Mouse (Mus musculus) cortical plate, adult 2 months (tissue): ENCODE results near the gene Aacs. TPM values are rescaled to one million over a fixed set of nuclear protein-coding genes. Genes with fewer than 3 reads are reported as not detected.

Experiments
- H3K27ac ChIP-seq: fragments of 200-500 bp; 2 replicates; pipeline ENCODE4 v1.5.1; 2012; ENCODE audit warnings: low read length, control low read depth, inconsistent platforms; ENCODE audit not compliant: insufficient read depth
- H3K4me1 ChIP-seq: fragments of 200-500 bp; 2 replicates; pipeline ENCODE4 v1.6.1; 2011; ENCODE audit warnings: low read length; ENCODE audit not compliant: control insufficient read depth, insufficient read depth
- H3K4me3 ChIP-seq: fragments of 200-500 bp; 2 replicates; pipeline ENCODE4 v1.5.1; 2011; ENCODE audit warnings: mild to moderate bottlenecking, low read length, control low read depth; ENCODE audit not compliant: insufficient read depth
- CTCF ChIP-seq: fragments of 200-500 bp; IDR thresholded peaks from 2 replicates; pipeline ENCODE4 v1.5.1; 2011; ENCODE audit warnings: mild to moderate bottlenecking, control low read depth, low read length; ENCODE audit not compliant: insufficient read depth; ENCODE audit errors: extremely low read depth
- POLR2A ChIP-seq: fragments of 200-500 bp; IDR thresholded peaks from 2 replicates; pipeline ENCODE4 v1.6.1; 2011; ENCODE audit warnings: mild to moderate bottlenecking, low read length, control low read depth; ENCODE audit not compliant: insufficient read depth; ENCODE audit errors: extremely low read depth
- polyA plus RNA-seq: library from polyadenylated mRNA; depleted of rRNA; stranded (reverse); fragments of >200 nt; gene quantifications from 2 replicates; pipeline ENCODE4 v1.2.3, GENCODE M21; 2012

The Aacs gene
- polyA plus RNA-seq, 1 experiment = 51.8 TPM

GRCm38 (mm10) chr5:125532545-125533224, 57.1 kb downstream of the Aacs start:
- H3K4me3 ChIP-seq = peak overlapping the region; percentile 77
- TF ChIP-seq CTCF = no peak
- TF ChIP-seq POLR2A = no peak
- peaks cover 2% of the 10 kb centered on the region; the same call in 1 of the 2 replicates for H3K4me1 ChIP-seq
- H3K27ac ChIP-seq = peak overlapping the region; percentile 98

GRCm38 (mm10) chr5:125533225-125533900, 57.7 kb downstream of the Aacs start:
- TF ChIP-seq POLR2A (peak; percentile 63), CTCF (no peak)
- Histone ChIP-seq H3K27ac (peak overlapping the region; percentile 98), H3K4me1 (peaks cover 2% of the 10 kb centered on the region; the same call in 1 of the 2 replicates), H3K4me3 (peak overlapping the region; percentile 77)

GRCm38 (mm10) chr5:125534168-125534610, 58.6 kb downstream of the Aacs start:
- Histone ChIP-seq H3K27ac (peak overlapping the region; percentile 98), H3K4me3 (peak overlapping the region; percentile 77), H3K4me1 (peaks cover 2% of the 10 kb centered on the region)
- no peak for TF ChIP-seq CTCF
- peak; percentile 39 for TF ChIP-seq POLR2A

- TF ChIP-seq CTCF (no peak), POLR2A (peak; percentile 30; the same call in 1 of the 2 replicates)
- peaks cover 2% of the 10 kb centered on the region for H3K4me1 ChIP-seq
- peak overlapping the region; percentile 98 for H3K27ac ChIP-seq
- H3K4me3 ChIP-seq = peak overlapping the region; percentile 77
Measured at GRCm38 (mm10) chr5:125534611-125535324, 59.2 kb downstream of the Aacs start.

GRCm38 (mm10) chr5:125545090-125545489, 69.5 kb downstream of the Aacs start:
- Histone ChIP-seq H3K27ac (no peak overlapping the region), H3K4me1 (peaks cover 6% of the 10 kb centered on the region), H3K4me3 (no peak overlapping the region)
- TF ChIP-seq CTCF = no peak

GRCm38 (mm10) chr5:125546293-125546692, 70.7 kb downstream of the Aacs start:
- Histone ChIP-seq H3K4me3 (no peak overlapping the region), H3K27ac (no peak overlapping the region), H3K4me1 (peaks cover 8% of the 10 kb centered on the region)
- TF ChIP-seq CTCF (no peak), POLR2A (no peak)

- TF ChIP-seq CTCF (no peak), POLR2A (no peak)
- Histone ChIP-seq H3K4me3 (no peak overlapping the region), H3K4me1 (peaks cover 4% of the 10 kb centered on the region), H3K27ac (no peak overlapping the region)
Measured at GRCm38 (mm10) chr5:125549750-125550489, 74.3 kb downstream of the Aacs start.

- no peak overlapping the region for H3K27ac ChIP-seq
- no peak overlapping the region for H3K4me3 ChIP-seq
Measured at GRCm38 (mm10) chr5:125555732-125556131, 80.1 kb downstream of the Aacs start.

GRCm38 (mm10) chr5:125563492-125563891, 87.9 kb downstream of the Aacs start:
- H3K27ac ChIP-seq = no peak overlapping the region; the same call in 1 of the 2 replicates
- peaks cover 8% of the 10 kb centered on the region for H3K4me1 ChIP-seq
- H3K4me3 ChIP-seq = no peak overlapping the region
- TF ChIP-seq POLR2A (no peak), CTCF (no peak)

More at GRCm38 (mm10) chr5:125555732-125556131, 80.1 kb downstream of the Aacs start:
- TF ChIP-seq CTCF = no peak
- no peak for TF ChIP-seq POLR2A
- peaks cover 9% of the 10 kb centered on the region for H3K4me1 ChIP-seq
